Mouse (Mus musculus) kidney, postnatal 0 days (tissue): ENCODE results near the gene Mecp2. TPM values are rescaled to one million over a fixed set of nuclear protein-coding genes. Genes with fewer than 3 reads are reported as not detected.

Source experiments
- ATAC-seq: fragments of 200-750 bp; cut with Nextera tagmentation; replicated peaks from 2 replicates; pipeline ENCODE4 v1.8.0; 2017; ENCODE audit warnings: low read depth, moderate number of reproducible peaks, moderate TSS enrichment, moderate library complexity; ENCODE audit not compliant: low FRiP score
- DNase-seq: peaks from one replicate; pipeline ENCODE4 v3.0.0-alpha.2; 2016; ENCODE audit warnings: low spot score
- H3K27ac ChIP-seq: fragments of 300-500 bp; sonication (generic); 2 replicates; pipeline ENCODE4 v1.5.1; 2014; ENCODE audit warnings: mild to moderate bottlenecking
- H3K27me3 ChIP-seq: fragments of 300-500 bp; sonication (generic); 2 replicates; pipeline ENCODE4 v1.6.1; 2014; ENCODE audit warnings: low read length, mixed read lengths; ENCODE audit not compliant: insufficient read depth
- H3K36me3 ChIP-seq: fragments of 300-500 bp; sonication (generic); 2 replicates; pipeline ENCODE4 v1.6.1; 2014; ENCODE audit warnings: low read length, mixed read lengths; ENCODE audit not compliant: insufficient read depth
- H3K4me1 ChIP-seq: fragments of 300-500 bp; sonication (generic); replicated peaks from 2 replicates; pipeline ENCODE4 v1.6.1; 2014; ENCODE audit warnings: antibody characterized with exemption, low read length, mixed read lengths; ENCODE audit not compliant: insufficient read depth
- H3K4me2 ChIP-seq: fragments of 300-500 bp; sonication (generic); 2 replicates; pipeline ENCODE4 v1.6.1; 2014; ENCODE audit warnings: mild to moderate bottlenecking, low read length, moderate library complexity, mixed read lengths
- H3K4me3 ChIP-seq: fragments of 300-500 bp; sonication (generic); replicated peaks from 2 replicates; pipeline ENCODE4 v1.5.1; 2014; ENCODE audit warnings: low read depth, low read length
- H3K9ac ChIP-seq: fragments of 300-500 bp; sonication (generic); 2 replicates; pipeline ENCODE4 v1.6.1; 2014; ENCODE audit warnings: low read depth, low read length
- H3K9me3 ChIP-seq: fragments of 300-500 bp; sonication (generic); replicated peaks from 2 replicates; pipeline ENCODE4 v1.6.1; 2016; ENCODE audit warnings: low read length, inconsistent platforms, mixed read lengths
- CTCF ChIP-seq: IDR thresholded peaks from 2 replicates; pipeline ENCODE4 v1.5.1; 2016; ENCODE audit warnings: antibody characterized with exemption, low read depth, mild to moderate bottlenecking, moderate library complexity
- WGBS: fragments of 180-500 bp; shearing (Covaris S2); extraction: QIAGEN DNeasy Blood & Tissue Kit; methylation state at CpG from one replicate; pipeline ENCODE4 v1.1.7; 2014; 5-methylcytosine and 5-hydroxymethylcytosine counted together
- microRNA counts: library from miRNA; unstranded; fragments of <30 nt; microRNA quantifications from one replicate; lab custom pipeline; 2015
- microRNA-seq: library from miRNA; unstranded; fragments of <30 nt; microRNA quantifications from one replicate; pipeline ENCODE4, GENCODE M21; 2016
- polyA plus RNA-seq: library from polyadenylated mRNA; unstranded; fragments of >200 nt; fragmentation: Nextera tagmentation; extraction: Ambion mirVana; gene quantifications from 2 replicates; pipeline ENCODE4 v1.2.1, GENCODE M21; 2015

Mecp2 gene
- polyA plus RNA-seq, 1 experiment from 2014 or later = 9.4 TPM

DNA sequence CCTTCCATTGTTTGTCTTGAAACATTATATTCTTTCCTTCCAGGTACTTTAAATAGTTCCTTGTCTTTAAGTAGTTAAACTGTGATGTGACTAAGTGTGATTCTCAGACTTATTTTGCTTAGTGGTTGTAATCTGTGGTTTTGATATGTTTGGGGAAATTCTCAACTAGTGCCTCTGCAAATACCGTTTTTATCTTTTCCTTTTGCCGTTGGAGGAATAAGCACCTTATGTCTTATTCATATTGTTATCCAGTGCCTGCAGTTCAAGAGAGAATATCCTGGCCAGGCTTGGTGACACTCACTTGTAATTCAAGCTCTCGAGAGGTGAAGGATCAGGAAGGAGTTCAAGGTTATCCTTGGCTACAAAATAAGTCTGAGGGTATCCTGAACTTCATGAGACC, 134.1 kb downstream of the Mecp2 start:
- DNase-seq = no peak
- Histone ChIP-seq H3K36me3 (no peaks in the 10 kb centered on the region), H3K9me3 (no peaks in the 10 kb centered on the region), H3K4me3 (no peak overlapping the region), H3K9ac (no peak overlapping the region), H3K27me3 (no peaks in the 10 kb centered on the region), H3K27ac (no peak overlapping the region), H3K4me1 (no peaks in the 10 kb centered on the region), H3K4me2 (no peak overlapping the region)
- 49% methylated on average over 3 of the region's 3 CpGs for WGBS
- no peak for ATAC-seq
- TF ChIP-seq CTCF = no peak

DNA sequence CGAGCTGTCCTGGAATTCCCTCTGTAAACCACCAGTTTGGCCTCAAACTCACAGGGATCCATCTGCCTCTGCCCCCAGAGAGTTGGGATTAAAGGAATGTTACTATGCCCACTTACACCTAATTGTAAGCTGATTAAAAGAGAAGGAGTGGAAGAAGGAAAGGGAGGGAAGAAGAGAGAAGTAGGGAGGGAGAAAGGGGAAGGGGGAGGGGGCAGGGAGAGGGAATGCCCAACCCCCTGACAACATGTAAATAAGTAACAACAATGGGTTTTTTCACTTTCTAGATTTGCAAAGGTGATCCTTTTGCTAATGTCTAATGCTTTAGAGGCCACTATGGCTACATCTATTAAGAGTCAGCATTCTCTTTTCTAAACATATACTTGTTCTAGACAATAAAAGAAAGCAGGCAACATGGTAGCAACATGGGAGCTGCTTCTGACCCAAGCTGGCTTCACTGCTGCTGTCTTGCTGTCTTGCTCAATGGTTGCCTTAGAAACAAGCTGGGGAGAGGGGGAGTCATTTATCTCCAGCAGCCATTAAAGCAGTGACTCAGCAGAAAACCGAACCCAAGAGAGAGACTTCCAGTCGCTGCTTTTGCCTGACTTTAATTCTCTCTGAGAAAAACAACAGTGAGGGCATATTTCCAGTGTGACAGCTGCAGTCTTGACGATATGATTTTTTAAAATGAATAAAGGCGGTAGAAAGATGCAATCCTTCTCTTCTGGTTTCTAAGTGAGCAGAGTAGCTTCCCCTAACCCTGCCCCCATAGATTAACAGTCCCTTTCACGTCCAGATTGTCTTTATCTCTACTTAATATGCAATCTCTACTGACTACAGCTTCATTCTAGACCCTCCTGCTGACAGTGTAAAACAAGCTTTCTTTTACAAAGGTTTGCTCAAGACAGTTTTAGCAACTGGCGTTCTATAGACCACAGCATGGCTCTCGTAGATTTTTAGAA, 136.0 kb downstream of the Mecp2 start:
- 30% methylated on average over 8 of the region's 8 CpGs for WGBS
- no peaks in the 10 kb centered on the region for H3K27me3 ChIP-seq
- no peak overlapping the region for H3K27ac ChIP-seq
- DNase-seq (peak; percentile 84), ATAC-seq (peak; percentile 75; the same call in 1 of the 2 replicates)
- no peak overlapping the region for H3K4me3 ChIP-seq
- no peaks in the 10 kb centered on the region for H3K9me3 ChIP-seq
- no peak overlapping the region for H3K4me2 ChIP-seq
- no peak overlapping the region for H3K9ac ChIP-seq
- no peak for TF ChIP-seq CTCF
- H3K4me1 ChIP-seq = no peaks in the 10 kb centered on the region
- no peaks in the 10 kb centered on the region for H3K36me3 ChIP-seq

DNA sequence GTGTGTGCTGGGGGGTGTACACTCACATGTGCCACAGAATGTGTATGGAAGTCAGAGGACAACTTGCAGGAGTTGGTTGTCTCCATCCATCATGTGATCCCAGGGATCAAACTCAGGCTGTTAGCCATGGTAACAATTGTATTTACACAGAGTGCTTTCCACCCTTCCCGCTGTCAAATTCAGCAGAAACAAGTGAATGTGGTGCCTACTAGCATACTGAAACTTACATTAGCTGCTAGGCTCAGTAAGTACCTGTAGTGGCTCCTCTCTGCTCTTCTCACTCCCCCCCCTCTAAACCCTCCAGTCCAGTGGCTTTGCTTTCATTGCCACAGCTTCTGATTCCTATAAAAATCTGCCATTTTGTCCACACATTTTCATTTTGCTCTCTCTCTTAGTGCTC, 157.4 kb downstream of the Mecp2 start:
- no peak overlapping the region for H3K9ac ChIP-seq
- no peak overlapping the region for H3K4me2 ChIP-seq
- no peaks in the 10 kb centered on the region for H3K27me3 ChIP-seq
- no peak overlapping the region for H3K27ac ChIP-seq
- ATAC-seq (no peak), DNase-seq (no peak)
- no peak overlapping the region for H3K4me3 ChIP-seq
- 73% methylated on average over 1 of the region's 1 CpGs for WGBS
- no peaks in the 10 kb centered on the region for H3K36me3 ChIP-seq
- no peaks in the 10 kb centered on the region for H3K9me3 ChIP-seq
- no peak for TF ChIP-seq CTCF
- H3K4me1 ChIP-seq = no peaks in the 10 kb centered on the region

MicroRNA genes within 50 kb of the gene (microRNA counts, 519-probe panel; counts per million panel counts)
- microRNA mmu-miR-718 (lab: Ali Mortazavi, UCI) = 330 counts per million, percentile 68 among the panel's probes with 10 or more counts

Small RNA genes within 50 kb of the gene (microRNA-seq; reads per million reads assigned to microRNA genes)
- 1.6 reads per million for gene Mir5132
- gene Mir718 = not detected

Other genes starting within 250 kb of the Mecp2 start
- 23.3 and 23.8 TPM in 2 replicates for gene Avpr2, start 243.3 kb downstream of the Mecp2 start, polyA plus RNA-seq
- 6.6 and 7.2 TPM in 2 replicates for gene L1cam, start 239.3 kb downstream of the Mecp2 start, polyA plus RNA-seq
- 2.8 and 3.1 TPM in 2 replicates for gene Arhgap4, start 213.5 kb downstream of the Mecp2 start, polyA plus RNA-seq
- 119 TPM in 2 replicates for gene Naa10, start 213.4 kb downstream of the Mecp2 start, polyA plus RNA-seq
- gene Renbp, start 204.5 kb downstream of the Mecp2 start, polyA plus RNA-seq = 83.0 and 85.6 TPM in 2 replicates
- gene Hcfc1, start 169.0 kb downstream of the Mecp2 start, polyA plus RNA-seq = 32.1 and 36.1 TPM in 2 replicates
- gene Irak1, start 111.4 kb downstream of the Mecp2 start, polyA plus RNA-seq = 46.4 and 49.2 TPM in 2 replicates
- gene Opn1mw, start 7.9 kb downstream of the Mecp2 start, polyA plus RNA-seq = not detected in 2 replicates
- gene Tex28, start 32.5 kb upstream of the Mecp2 start, polyA plus RNA-seq = not detected in 2 replicates
- gene Tktl1, start 41.9 kb upstream of the Mecp2 start, polyA plus RNA-seq = not detected in 2 replicates
- 185 and 206 TPM in 2 replicates for gene Flna, start 114.5 kb upstream of the Mecp2 start, polyA plus RNA-seq
- gene Emd, start 119.3 kb upstream of the Mecp2 start, polyA plus RNA-seq = 19.1 and 20.2 TPM in 2 replicates
- 860 and 883 TPM in 2 replicates for gene Rpl10, start 135.4 kb upstream of the Mecp2 start, polyA plus RNA-seq
- gene Taz, start 146.5 kb upstream of the Mecp2 start, polyA plus RNA-seq = 90.2 and 91.1 TPM in 2 replicates
- gene Dnase1l1, start 147.0 kb upstream of the Mecp2 start, polyA plus RNA-seq = 14.1 and 15.0 TPM in 2 replicates
- 150 and 169 TPM in 2 replicates for gene Atp6ap1, start 161.7 kb upstream of the Mecp2 start, polyA plus RNA-seq
- gene Gdi1, start 169.6 kb upstream of the Mecp2 start, polyA plus RNA-seq = 95.2 and 111 TPM in 2 replicates
- gene Fam50a, start 177.7 kb upstream of the Mecp2 start, polyA plus RNA-seq = 49.6 and 55.2 TPM in 2 replicates
- gene Plxna3, start 193.7 kb upstream of the Mecp2 start, polyA plus RNA-seq = 4.0 and 5.2 TPM in 2 replicates
- 134 and 138 TPM in 2 replicates for gene Lage3, start 218.3 kb upstream of the Mecp2 start, polyA plus RNA-seq
- gene Ubl4a, start 237.9 kb upstream of the Mecp2 start, polyA plus RNA-seq = 65.2 TPM in 2 replicates
- gene Slc10a3, start 238.0 kb upstream of the Mecp2 start, polyA plus RNA-seq = 23.4 and 24.1 TPM in 2 replicates